ENCODE assay signal across 35 mouse cellular contexts in genomic region chr11:32151243-32151642, GRCm38 (mm10). TPM values are rescaled to one million over a fixed set of nuclear protein-coding genes. Genes with fewer than 3 reads are reported as not detected.
"Had no signal": no experiment of that assay in that cellular context is flagged by ENCODE, and none has a peak within 500 bp of the region (broad histone marks: within the 10 kb centered on the region; RNA-seq: fewer than 3 reads in every experiment).

No protein-coding gene starts in this region.

- H3K36me3 ChIP-seq: heart, embryonic 13.5 days; heart, embryonic 15.5 days; hindbrain, embryonic 10.5 days; hindbrain, embryonic 12.5 days; intestine, embryonic 15.5 days; limb, embryonic 10.5 days; limb, embryonic 12.5 days; liver, embryonic 13.5 days; liver, embryonic 15.5 days had no signal

- H3K27ac ChIP-seq: gastrocnemius, adult 2 months; heart, embryonic 13.5 days; heart, embryonic 15.5 days; hindbrain, embryonic 10.5 days; hindbrain, embryonic 12.5 days; hindbrain, embryonic 14.5 days; intestine, embryonic 15.5 days; layer of hippocampus, adult 2 months; left cerebral cortex, adult 2 months; limb, embryonic 10.5 days; limb, embryonic 12.5 days; liver, embryonic 13.5 days; liver, embryonic 15.5 days had no signal

- H3K9ac ChIP-seq: heart, embryonic 13.5 days; heart, embryonic 15.5 days; hindbrain, embryonic 12.5 days; hindbrain, embryonic 14.5 days; intestine, embryonic 15.5 days; limb, embryonic 12.5 days; liver, embryonic 13.5 days; liver, embryonic 15.5 days had no signal

- H3K27me3 ChIP-seq: heart, embryonic 13.5 days; heart, embryonic 15.5 days; hindbrain, embryonic 12.5 days; intestine, embryonic 15.5 days; limb, embryonic 12.5 days; liver, embryonic 13.5 days; liver, embryonic 15.5 days had no signal

- H3K4me3 ChIP-seq: gastrocnemius, adult 2 months; heart, embryonic 13.5 days; heart, embryonic 15.5 days; hindbrain, embryonic 10.5 days; hindbrain, embryonic 12.5 days; intestine, embryonic 15.5 days; layer of hippocampus, adult 2 months; left cerebral cortex, adult 2 months; limb, embryonic 10.5 days; limb, embryonic 12.5 days; liver, embryonic 13.5 days; liver, embryonic 15.5 days had no signal

- ATAC-seq: hindbrain, embryonic 16.5 days; inflammation-experienced regulatory T-cells, adult 6 months; intestine, embryonic 15.5 days; intestine, postnatal 0 days had no signal

- H3K4me1 ChIP-seq: heart, embryonic 13.5 days; heart, embryonic 15.5 days; hindbrain, embryonic 10.5 days; hindbrain, embryonic 12.5 days; intestine, embryonic 15.5 days; limb, embryonic 10.5 days; limb, embryonic 12.5 days; liver, embryonic 13.5 days; liver, embryonic 15.5 days had no signal

- DNase-seq: gastrocnemius, adult 2 months; gastrocnemius, postnatal 10 days; gastrocnemius, postnatal 25 days; heart, postnatal 14 days; heart, postnatal 4 days; kidney, adult 18-20 months; kidney, adult 8-10 months; kidney, postnatal 10 days; kidney, postnatal 25 days; kidney, postnatal 4 days; liver, embryonic 13.5 days had no signal

- H3K9me3 ChIP-seq: heart, embryonic 13.5 days; heart, embryonic 15.5 days; hindbrain, embryonic 10.5 days; hindbrain, embryonic 12.5 days; intestine, embryonic 15.5 days; limb, embryonic 10.5 days; limb, embryonic 12.5 days; liver, embryonic 13.5 days; liver, embryonic 15.5 days had no signal

- H3K4me2 ChIP-seq: heart, embryonic 11.5 days; heart, embryonic 13.5 days; heart, embryonic 15.5 days; hindbrain, embryonic 12.5 days; hindbrain, embryonic 14.5 days; intestine, embryonic 15.5 days; limb, embryonic 12.5 days; liver, embryonic 11.5 days; liver, embryonic 13.5 days; liver, embryonic 15.5 days had no signal

RNA-seq across cellular contexts. Expression of gene Il9r, which starts 48.8 kb away (rescaled TPM):
- total RNA-seq: gastrocnemius, adult 2 months; gastrocnemius, postnatal 10 days; gastrocnemius, postnatal 25 days; granulocyte monocyte progenitor cell, adult 5-6 weeks; layer of hippocampus, adult 2 months; layer of hippocampus, postnatal 10 days; layer of hippocampus, postnatal 25 days; left cerebral cortex, adult 2 months; left cerebral cortex, postnatal 14 days; left cerebral cortex, postnatal 36 days had no signal
- polyA plus RNA-seq: frontal cortex, adult 2 months; heart, embryonic 11.5 days; hindbrain, embryonic 10.5 days; hindbrain, embryonic 12.5 days; hindbrain, embryonic 14.5 days; hindbrain, embryonic 16.5 days; intestine, postnatal 0 days; kidney, embryonic 14.5 days; kidney, embryonic 16.5 days; limb, embryonic 10.5 days had no signal
